Mouse (Mus musculus) forebrain, embryonic 13.5 days (tissue): ENCODE measurements at regions not wholly inside any gene's neighbourhood (a gene's known extent, or its start where the extent isn't known, plus 50 kb on each side); places are given as distances from the start of the nearest gene placed in this dataset.

Experiments used
- ATAC-seq: fragments of 200-750 bp; cut with Nextera tagmentation; 2 replicates; pipeline ENCODE4 v1.8.0; 2017
- H3K27ac ChIP-seq: fragments of 300-500 bp; sonication (generic); 2 replicates; pipeline ENCODE4 v1.5.1; 2015; ENCODE audit warnings: inconsistent platforms, mild to moderate bottlenecking, moderate library complexity
- H3K27me3 ChIP-seq: fragments of 300-500 bp; sonication (generic); 2 replicates; pipeline ENCODE4 v1.6.1; 2015; ENCODE audit warnings: mild to moderate bottlenecking, inconsistent platforms
- H3K36me3 ChIP-seq: fragments of 300-500 bp; sonication (generic); 2 replicates; pipeline ENCODE4 v1.6.1; 2015; ENCODE audit warnings: mild to moderate bottlenecking, inconsistent platforms; ENCODE audit not compliant: poor library complexity, severe bottlenecking
- H3K4me1 ChIP-seq: fragments of 300-500 bp; sonication (generic); 2 replicates; pipeline ENCODE4 v1.6.1; 2015; ENCODE audit warnings: inconsistent platforms
- H3K4me2 ChIP-seq: fragments of 300-500 bp; sonication (generic); 2 replicates; pipeline ENCODE4 v1.6.1; 2015; ENCODE audit warnings: inconsistent platforms, mild to moderate bottlenecking, moderate library complexity
- H3K4me3 ChIP-seq: fragments of 300-500 bp; sonication (generic); 2 replicates; pipeline ENCODE4 v1.5.1; 2015; ENCODE audit warnings: mild to moderate bottlenecking, inconsistent platforms
- H3K9ac ChIP-seq: fragments of 300-500 bp; sonication (generic); 2 replicates; pipeline ENCODE4 v1.6.1; 2015; ENCODE audit warnings: mild to moderate bottlenecking, inconsistent platforms
- H3K9me3 ChIP-seq: fragments of 300-500 bp; sonication (generic); replicated peaks from 2 replicates; pipeline ENCODE4 v1.6.1; 2016; ENCODE audit warnings: inconsistent platforms
- WGBS: fragments of 180-500 bp; shearing (Covaris S2); methylation state at CpG from one replicate; pipeline ENCODE4 v1.1.7; 2015; 5-methylcytosine and 5-hydroxymethylcytosine counted together

DNA sequence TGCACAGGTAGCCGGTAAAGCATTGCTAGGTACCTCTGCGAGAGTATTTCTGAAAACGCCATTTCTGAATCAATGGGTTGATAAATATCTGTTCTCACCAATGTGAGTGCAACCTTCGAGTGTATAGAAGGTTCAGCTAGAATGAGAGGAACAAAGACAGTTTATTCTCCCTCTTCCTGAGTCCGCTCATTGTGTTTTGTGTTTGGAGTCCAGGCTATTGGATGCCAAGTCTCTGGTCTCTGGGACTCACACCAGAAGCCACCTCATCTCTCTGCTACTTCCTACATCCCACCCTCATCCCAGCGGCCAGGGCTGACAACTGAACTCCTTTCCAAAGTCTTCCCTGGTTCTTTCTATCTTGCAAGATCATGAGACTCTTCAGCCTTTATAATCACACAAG lies 62.7 kb downstream of the Lrrc30 start:
- no peak for ATAC-seq

DNA sequence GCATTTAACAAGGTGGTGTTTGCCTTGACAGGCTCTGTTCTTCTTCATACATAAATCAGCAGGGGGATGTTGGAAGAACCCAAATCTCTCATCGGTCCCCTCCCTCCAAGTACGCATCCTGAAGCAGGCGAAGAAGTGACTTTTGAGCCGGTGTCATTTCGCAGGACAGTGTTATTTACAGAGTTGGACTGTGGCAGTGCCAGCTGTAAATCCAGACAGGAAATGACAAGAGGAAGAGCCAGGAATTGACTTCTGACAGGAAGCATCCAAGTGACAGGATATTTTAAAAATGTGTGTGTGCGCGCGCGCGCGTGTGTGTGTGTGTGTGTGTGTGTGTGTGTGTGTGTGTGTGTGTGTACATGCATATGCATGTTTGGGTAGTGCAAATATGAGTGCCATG lies 66.3 kb downstream of the Lrrc30 start:
- Histone ChIP-seq H3K4me2 (no peak overlapping the region), H3K27me3 (no peaks in the 10 kb centered on the region), H3K9ac (no peak overlapping the region), H3K4me1 (no peaks in the 10 kb centered on the region), H3K9me3 (no peaks in the 10 kb centered on the region), H3K4me3 (no peak overlapping the region), H3K27ac (no peak overlapping the region), H3K36me3 (no peaks in the 10 kb centered on the region)
- no peak for ATAC-seq
- WGBS = 84% methylated on average over 11 of the region's 11 CpGs

More for the DNA sequence above, 62.7 kb downstream of the Lrrc30 start:
- H3K4me3 ChIP-seq = no peak overlapping the region
- no peak overlapping the region for H3K27ac ChIP-seq
- H3K4me1 ChIP-seq = no peaks in the 10 kb centered on the region
- H3K36me3 ChIP-seq = no peaks in the 10 kb centered on the region
- H3K9ac ChIP-seq = no peak overlapping the region
- no peaks in the 10 kb centered on the region for H3K9me3 ChIP-seq
- no peaks in the 10 kb centered on the region for H3K27me3 ChIP-seq
- WGBS = 86% methylated on average over 6 of the region's 6 CpGs
- H3K4me2 ChIP-seq = no peak overlapping the region

DNA sequence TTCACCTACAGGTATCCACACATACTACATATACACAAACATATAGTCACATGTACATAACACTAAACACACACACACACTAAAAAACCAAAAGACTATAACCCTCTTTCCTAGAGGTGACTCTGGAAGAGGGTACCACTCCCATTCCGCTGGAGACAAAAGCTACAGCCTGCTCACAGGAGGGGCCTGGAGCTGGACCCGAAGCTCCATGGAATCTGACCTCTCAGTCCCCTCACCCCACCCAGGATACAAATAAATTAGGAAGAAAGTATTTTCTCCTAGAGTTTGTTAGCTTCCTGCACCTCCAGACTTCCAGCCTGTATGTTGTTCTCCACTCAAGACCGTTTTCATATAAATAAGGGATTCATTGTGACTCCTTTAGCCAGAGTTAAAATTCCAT lies 66.8 kb downstream of the Lrrc30 start:
- Histone ChIP-seq H3K27me3 (no peaks in the 10 kb centered on the region), H3K4me3 (no peak overlapping the region), H3K36me3 (no peaks in the 10 kb centered on the region), H3K27ac (no peak overlapping the region), H3K9me3 (no peaks in the 10 kb centered on the region), H3K9ac (no peak overlapping the region), H3K4me2 (no peak overlapping the region), H3K4me1 (no peaks in the 10 kb centered on the region)
- 43% methylated on average over 3 of the region's 3 CpGs for whole genome bisulfite sequencing
- no peak for ATAC-seq

DNA sequence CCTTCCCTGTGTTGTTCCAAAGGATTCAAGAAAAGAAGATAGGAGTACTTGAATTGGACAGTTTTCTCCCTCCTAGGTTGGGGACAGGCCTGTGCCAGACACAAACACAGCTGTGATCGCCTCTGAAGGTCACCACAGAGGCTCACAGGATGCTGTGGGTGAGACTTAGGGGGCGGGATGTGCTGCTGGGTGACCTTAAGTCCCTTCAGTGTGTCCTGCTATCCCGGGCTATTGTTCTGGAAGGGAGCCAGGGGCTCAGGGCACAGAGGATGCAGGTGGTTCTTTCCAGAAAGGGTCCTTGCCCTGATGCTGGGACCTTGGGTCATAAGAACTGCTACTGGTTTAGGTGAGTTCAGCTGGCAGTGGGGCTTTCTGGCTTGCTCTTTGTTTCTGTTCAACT lies 67.7 kb downstream of the Lrrc30 start:
- no peak overlapping the region for H3K4me2 ChIP-seq

DNA sequence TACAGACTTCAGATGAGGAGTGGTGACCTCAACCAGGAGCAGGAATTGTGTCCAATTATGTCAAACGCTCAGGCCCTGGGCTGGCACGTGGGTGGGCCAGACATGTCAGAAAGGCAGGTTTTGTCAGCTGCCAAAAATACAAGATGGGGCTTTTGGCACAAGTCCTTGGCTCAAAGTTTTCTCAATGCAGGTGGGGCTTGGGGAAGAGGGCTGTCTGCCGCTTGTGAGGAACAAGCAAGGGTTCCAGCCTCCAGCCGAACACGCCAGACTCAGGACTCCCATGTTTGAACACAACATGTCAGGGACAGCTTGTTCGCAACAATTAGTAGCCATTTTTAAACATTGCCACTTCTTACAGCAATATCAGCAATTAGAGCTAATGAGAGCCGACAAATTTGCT lies 69.5 kb downstream of the Lrrc30 start:
- peak; percentile 59; the same call in 1 of the 2 replicates for ATAC-seq
- 65% methylated on average over 7 of the region's 7 CpGs for whole genome bisulfite sequencing
- no peak overlapping the region for H3K9ac ChIP-seq
- no peak overlapping the region for H3K4me3 ChIP-seq
- H3K36me3 ChIP-seq = no peaks in the 10 kb centered on the region
- no peaks in the 10 kb centered on the region for H3K27me3 ChIP-seq
- no peaks in the 10 kb centered on the region for H3K9me3 ChIP-seq
- H3K27ac ChIP-seq = no peak overlapping the region
- H3K4me2 ChIP-seq = no peak overlapping the region
- no peaks in the 10 kb centered on the region for H3K4me1 ChIP-seq

More for the DNA sequence above, 67.7 kb downstream of the Lrrc30 start:
- no peak overlapping the region for H3K27ac ChIP-seq
- no peaks in the 10 kb centered on the region for H3K27me3 ChIP-seq
- no peaks in the 10 kb centered on the region for H3K4me1 ChIP-seq
- ATAC-seq = no peak
- H3K9me3 ChIP-seq = no peaks in the 10 kb centered on the region
- no peak overlapping the region for H3K9ac ChIP-seq
- no peaks in the 10 kb centered on the region for H3K36me3 ChIP-seq
- no peak overlapping the region for H3K4me3 ChIP-seq
- 56% methylated on average over 3 of the region's 3 CpGs for WGBS

DNA sequence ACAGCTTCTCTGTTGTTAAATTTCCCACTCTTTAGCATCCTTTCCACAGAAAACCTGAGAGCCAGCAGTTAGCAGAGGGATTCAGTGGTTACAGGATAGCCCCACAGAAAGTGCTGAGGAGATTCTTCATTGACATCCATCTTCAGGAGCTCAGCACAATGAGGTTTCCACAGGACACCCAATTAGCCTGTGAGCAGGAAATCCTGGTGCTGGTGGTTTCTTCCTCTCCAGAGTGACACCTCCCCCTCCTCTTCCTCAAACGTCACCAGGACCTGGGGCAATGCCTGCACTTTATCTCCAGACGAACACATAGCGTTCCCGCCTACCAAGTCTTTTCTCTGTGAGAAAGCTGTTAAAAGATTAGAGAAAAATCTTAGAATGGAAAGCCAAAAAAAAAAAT lies 70.7 kb downstream of the Lrrc30 start:
- ATAC-seq = no peak
- H3K27ac ChIP-seq = no peak overlapping the region
- 79% methylated on average over 4 of the region's 4 CpGs for WGBS
- no peak overlapping the region for H3K9ac ChIP-seq
- no peaks in the 10 kb centered on the region for H3K4me1 ChIP-seq
- no peak overlapping the region for H3K4me2 ChIP-seq
- no peak overlapping the region for H3K4me3 ChIP-seq
- H3K9me3 ChIP-seq = no peaks in the 10 kb centered on the region
- no peaks in the 10 kb centered on the region for H3K27me3 ChIP-seq
- no peaks in the 10 kb centered on the region for H3K36me3 ChIP-seq

DNA sequence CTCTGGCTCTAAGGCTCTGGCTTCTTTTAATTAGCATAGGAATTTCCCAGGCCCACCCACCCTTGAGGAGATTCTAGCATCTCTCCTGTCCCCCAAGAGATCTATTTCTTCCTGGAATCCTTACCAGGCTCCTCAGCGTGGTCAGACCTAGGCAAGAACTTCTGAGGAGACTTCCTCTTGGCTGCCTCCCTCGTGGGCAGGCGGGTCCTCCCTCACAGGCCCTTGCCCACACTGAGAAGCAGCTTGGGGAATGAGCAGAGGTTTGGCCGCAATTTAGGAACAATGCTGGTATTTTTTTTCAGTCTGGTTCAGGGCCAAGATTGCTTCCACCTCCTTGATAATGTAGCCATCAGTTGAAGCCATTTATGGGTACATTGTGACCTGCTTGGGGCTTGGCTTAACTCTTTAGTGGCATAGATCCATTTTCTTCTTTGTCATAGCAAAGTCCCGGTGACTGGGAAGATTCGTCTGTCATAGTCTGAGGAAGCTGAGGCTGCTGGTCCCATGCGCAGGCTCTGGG lies 75.1 kb downstream of the Lrrc30 start:
- no peak for ATAC-seq
- Histone ChIP-seq H3K9me3 (no peaks in the 10 kb centered on the region), H3K4me3 (no peak overlapping the region), H3K36me3 (no peaks in the 10 kb centered on the region), H3K27me3 (no peaks in the 10 kb centered on the region), H3K4me1 (no peaks in the 10 kb centered on the region), H3K27ac (no peak overlapping the region), H3K4me2 (no peak overlapping the region), H3K9ac (no peak overlapping the region)
- 61% methylated on average over 7 of the region's 7 CpGs for WGBS

DNA sequence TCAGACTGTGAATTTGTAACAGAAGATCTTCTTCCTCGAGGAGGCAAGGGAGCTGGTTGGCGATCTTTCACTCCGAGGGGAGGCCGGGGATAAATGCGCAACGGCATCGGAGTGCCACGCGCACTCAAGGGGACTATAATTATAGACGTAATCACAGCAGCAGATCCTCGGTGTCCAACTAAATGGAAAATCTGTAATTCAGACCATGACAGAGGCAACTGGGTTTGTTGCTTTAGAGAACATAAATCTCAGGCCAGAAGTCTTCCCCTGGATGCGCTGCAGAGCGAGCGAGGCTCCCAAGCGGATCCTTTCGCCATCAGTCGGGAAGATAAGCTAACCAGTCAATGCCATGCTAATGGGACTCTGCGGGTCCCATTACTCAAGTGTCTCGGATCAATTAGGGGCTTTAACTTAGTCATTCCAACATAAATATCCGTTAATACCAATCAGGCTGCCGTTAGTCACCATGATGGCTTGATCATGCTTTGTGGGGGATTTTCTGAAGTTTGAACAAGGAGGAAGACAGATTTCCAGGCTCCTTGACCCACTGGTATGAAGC lies 79.9 kb downstream of the Lrrc30 start:
- no peak for ATAC-seq
- peaks cover 4% of the 10 kb centered on the region; the same call in 1 of the 2 replicates for H3K4me1 ChIP-seq
- no peak overlapping the region for H3K4me3 ChIP-seq
- 92% methylated on average over 21 of the region's 21 CpGs for WGBS
- H3K36me3 ChIP-seq = no peaks in the 10 kb centered on the region
- H3K9ac ChIP-seq = no peak overlapping the region
- no peaks in the 10 kb centered on the region for H3K27me3 ChIP-seq
- no peak overlapping the region for H3K27ac ChIP-seq
- no peaks in the 10 kb centered on the region for H3K9me3 ChIP-seq
- H3K4me2 ChIP-seq = no peak overlapping the region

DNA sequence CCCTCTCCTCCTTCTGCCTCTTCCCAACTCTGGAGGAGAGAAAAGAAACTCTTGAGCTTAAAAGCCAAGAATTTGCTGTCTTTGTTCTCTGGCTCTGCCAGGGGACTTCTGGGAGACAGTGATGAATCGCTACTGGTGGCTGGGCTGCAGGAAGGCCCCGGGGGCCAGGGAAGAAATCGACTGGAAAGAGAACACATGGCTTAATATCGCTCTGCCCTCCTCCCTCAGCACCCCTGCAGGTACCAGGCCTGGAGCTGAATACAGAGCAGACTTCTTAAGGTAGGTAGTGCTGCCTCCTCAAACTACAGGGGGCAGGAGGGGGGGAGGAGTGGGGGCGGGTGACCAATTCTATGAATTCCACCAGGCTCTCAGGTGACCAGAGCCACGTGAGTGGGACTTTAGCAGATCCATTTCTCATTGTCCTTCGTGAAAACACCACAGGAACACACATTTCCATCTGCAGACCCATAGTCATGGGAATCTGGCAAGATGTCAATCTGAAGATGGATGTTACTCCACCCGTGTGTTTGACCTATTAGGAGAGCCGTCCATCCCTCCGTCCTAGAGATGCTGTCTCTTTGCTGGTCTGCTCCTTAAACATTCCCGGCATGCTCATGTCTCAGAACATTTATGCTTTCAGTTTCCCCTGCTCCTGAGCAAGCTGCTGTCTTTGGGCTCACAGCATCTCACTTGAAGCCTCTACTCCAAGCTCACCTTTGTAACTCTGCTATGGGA lies 83.4 kb downstream of the Lrrc30 start:
- H3K4me2 ChIP-seq = no peak overlapping the region
- no peak overlapping the region for H3K27ac ChIP-seq
- no peak overlapping the region for H3K4me3 ChIP-seq
- peaks cover 4% of the 10 kb centered on the region; the same call in 1 of the 2 replicates for H3K4me1 ChIP-seq
- WGBS = 47% methylated on average over 11 of the region's 11 CpGs
- no peaks in the 10 kb centered on the region; the same call in 1 of the 2 replicates for H3K9me3 ChIP-seq
- no peak overlapping the region for H3K9ac ChIP-seq
- ATAC-seq = no peak
- no peaks in the 10 kb centered on the region for H3K36me3 ChIP-seq
- no peaks in the 10 kb centered on the region for H3K27me3 ChIP-seq

DNA sequence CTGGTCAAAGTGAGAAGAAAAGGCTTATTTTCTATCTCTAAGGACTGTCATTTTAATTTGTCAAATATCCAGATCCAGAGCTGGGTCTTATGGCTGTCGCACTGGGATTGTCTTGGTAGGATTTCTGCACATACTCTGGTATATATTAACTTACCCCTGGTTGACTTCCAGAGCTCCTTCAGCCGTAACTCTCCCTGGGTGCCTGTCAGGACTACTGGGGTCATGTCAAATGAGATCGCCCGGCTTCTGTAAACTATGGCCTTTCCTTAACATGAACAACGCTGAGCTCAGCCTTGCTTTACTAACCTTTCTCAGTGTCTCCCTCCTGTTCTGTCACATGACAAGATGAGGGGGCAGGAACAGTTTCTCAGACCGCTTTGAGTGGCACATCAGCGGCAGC lies 88.1 kb downstream of the Lrrc30 start:
- Histone ChIP-seq H3K9me3 (no peaks in the 10 kb centered on the region; the same call in 1 of the 2 replicates), H3K4me3 (no peak overlapping the region), H3K4me1 (peaks cover 4% of the 10 kb centered on the region; the same call in 1 of the 2 replicates), H3K4me2 (no peak overlapping the region), H3K36me3 (no peaks in the 10 kb centered on the region), H3K27ac (no peak overlapping the region), H3K9ac (no peak overlapping the region), H3K27me3 (no peaks in the 10 kb centered on the region)
- ATAC-seq = no peak
- 93% methylated on average over 7 of the region's 7 CpGs for WGBS

DNA sequence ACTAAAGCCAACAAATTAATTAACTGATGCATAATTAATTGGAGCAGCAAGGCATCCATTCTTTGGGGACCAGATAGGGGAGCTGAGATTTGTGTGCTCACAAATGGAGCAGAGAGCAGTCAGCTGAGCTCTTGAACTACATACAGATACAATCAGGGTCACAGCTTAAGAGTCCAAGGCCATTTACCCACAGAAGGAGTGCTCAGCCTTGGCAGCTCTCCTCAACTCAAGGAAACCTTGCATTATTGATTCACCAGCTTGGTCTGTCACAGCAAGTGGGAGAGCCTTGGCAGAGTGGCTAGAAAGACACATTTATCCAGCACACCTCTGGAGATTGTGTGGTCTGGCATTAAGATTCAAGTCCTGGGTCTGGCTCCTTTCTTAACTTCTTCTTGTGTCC lies 100.2 kb downstream of the Lrrc30 start:
- Histone ChIP-seq H3K27ac (no peak overlapping the region), H3K4me3 (no peak overlapping the region), H3K27me3 (no peaks in the 10 kb centered on the region), H3K36me3 (no peaks in the 10 kb centered on the region), H3K9me3 (no peaks in the 10 kb centered on the region), H3K9ac (no peak overlapping the region), H3K4me1 (no peaks in the 10 kb centered on the region), H3K4me2 (no peak overlapping the region)
- no peak for ATAC-seq

DNA sequence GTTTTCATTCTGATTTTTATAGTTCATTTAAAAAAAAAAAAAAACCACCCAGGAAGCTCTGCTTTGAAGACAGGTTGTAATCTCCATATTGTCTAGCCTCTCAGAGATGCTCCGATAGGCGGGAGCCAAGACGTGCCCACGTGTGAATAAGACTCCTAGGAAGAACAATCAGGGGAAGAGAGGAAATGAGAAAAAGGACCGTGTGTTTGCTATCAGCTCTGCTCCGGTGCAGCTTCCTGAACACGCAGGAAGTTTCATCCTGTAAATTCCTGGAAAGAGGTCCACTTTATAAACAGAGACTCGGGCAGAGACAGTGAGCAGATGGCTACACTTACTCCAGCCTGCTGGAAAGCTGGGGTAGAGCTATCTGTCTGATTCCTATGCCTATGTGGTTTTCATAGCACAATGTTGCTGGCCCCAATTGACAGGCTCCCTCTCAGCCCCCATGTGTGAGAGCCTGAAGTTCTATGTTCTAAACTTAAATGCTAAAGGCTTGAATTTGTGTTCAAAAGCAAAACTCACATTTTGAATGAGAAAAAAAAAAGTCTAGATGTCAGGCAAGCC lies 111.6 kb downstream of the Lrrc30 start:
- Histone ChIP-seq H3K4me1 (no peaks in the 10 kb centered on the region), H3K27ac (no peak overlapping the region), H3K4me2 (no peak overlapping the region), H3K9ac (no peak overlapping the region), H3K36me3 (no peaks in the 10 kb centered on the region), H3K9me3 (no peaks in the 10 kb centered on the region), H3K4me3 (no peak overlapping the region), H3K27me3 (no peaks in the 10 kb centered on the region)
- WGBS = 83% methylated on average over 8 of the region's 8 CpGs
- no peak for ATAC-seq
